Mouse (Mus musculus) forebrain, embryonic 11.5 days (tissue): Measurements from ENCODE around the gene Srsf1. TPM values are rescaled to one million over a fixed set of nuclear protein-coding genes. Genes with fewer than 3 reads are reported as not detected.
"Not testable (repeated sequence)": the region's sequence is repeated elsewhere in the genome, so short reads cannot be mapped to it uniquely, and the experiment has no call there.

Source experiments
- ATAC-seq: fragments of 200-750 bp; cut with Nextera tagmentation; replicated peaks from 2 replicates; pipeline ENCODE4 v1.8.0; 2017; ENCODE audit warnings: moderate TSS enrichment; ENCODE audit not compliant: low FRiP score
- DNase-seq: peaks from one replicate; pipeline ENCODE4 v3.0.0-alpha.2; 2017; ENCODE audit warnings: low spot score
- H3K27ac ChIP-seq: fragments of 300-500 bp; sonication (generic); 2 replicates; pipeline ENCODE4 v1.5.1; 2014; ENCODE audit warnings: low read depth, low read length
- H3K27me3 ChIP-seq: fragments of 300-500 bp; sonication (generic); 2 replicates; pipeline ENCODE4 v1.6.1; 2014; ENCODE audit warnings: mild to moderate bottlenecking, low read length, mixed read lengths; ENCODE audit not compliant: control insufficient read depth, insufficient read depth
- H3K36me3 ChIP-seq: fragments of 300-500 bp; sonication (generic); 2 replicates; pipeline ENCODE4 v1.6.1; 2014; ENCODE audit warnings: mild to moderate bottlenecking, low read length, moderate library complexity, mixed read lengths; ENCODE audit not compliant: control insufficient read depth, insufficient read depth
- H3K4me1 ChIP-seq: fragments of 300-500 bp; sonication (generic); replicated peaks from 2 replicates; pipeline ENCODE4 v1.6.1; 2014; ENCODE audit warnings: low read length, mixed read lengths; ENCODE audit not compliant: control insufficient read depth, insufficient read depth
- H3K4me2 ChIP-seq: fragments of 300-500 bp; sonication (generic); 2 replicates; pipeline ENCODE4 v1.6.1; 2014; ENCODE audit warnings: low read depth, mild to moderate bottlenecking, low read length, moderate library complexity, mixed read lengths; ENCODE audit not compliant: severe bottlenecking
- H3K4me3 ChIP-seq: fragments of 300-500 bp; sonication (generic); 2 replicates; pipeline ENCODE4 v1.5.1; 2014; ENCODE audit warnings: low read depth, low read length
- H3K9ac ChIP-seq: fragments of 300-500 bp; sonication (generic); 2 replicates; pipeline ENCODE4 v1.6.1; 2014; ENCODE audit warnings: low read length
- H3K9me3 ChIP-seq: fragments of 300-500 bp; sonication (generic); 2 replicates; pipeline ENCODE4 v1.6.1; 2016; ENCODE audit warnings: low read length, mixed read lengths; ENCODE audit not compliant: control insufficient read depth
- WGBS: fragments of 180-500 bp; shearing (Covaris S2); extraction: QIAGEN DNeasy Blood & Tissue Kit; methylation state at CpG from one replicate; pipeline ENCODE4 v1.1.7; 2014; 5-methylcytosine and 5-hydroxymethylcytosine counted together
- polyA plus RNA-seq: library from polyadenylated mRNA; unstranded; fragments of >200 nt; fragmentation: Nextera tagmentation; extraction: Ambion mirVana; gene quantifications from 2 replicates; pipeline ENCODE4 v1.2.1, GENCODE M21; 2014

Srsf1 gene
- polyA plus RNA-seq, 1 experiment from 2014 or later: 563 TPM

GRCm38 (mm10) chr11:88030836-88031235 lies 16.3 kb upstream of the Srsf1 start:
- no peaks in the 10 kb centered on the region for H3K27me3 ChIP-seq
- H3K4me3 ChIP-seq: no peak overlapping the region
- no peak overlapping the region for H3K4me2 ChIP-seq
- no peaks in the 10 kb centered on the region for H3K36me3 ChIP-seq
- H3K9ac ChIP-seq: no peak overlapping the region
- ATAC-seq: no peak
- WGBS: 90% methylated on average over 2 of the region's 2 CpGs
- H3K9me3 ChIP-seq: no peaks in the 10 kb centered on the region
- no peak overlapping the region for H3K27ac ChIP-seq
- DNase-seq: no peak
- peaks cover 6% of the 10 kb centered on the region for H3K4me1 ChIP-seq

DNA sequence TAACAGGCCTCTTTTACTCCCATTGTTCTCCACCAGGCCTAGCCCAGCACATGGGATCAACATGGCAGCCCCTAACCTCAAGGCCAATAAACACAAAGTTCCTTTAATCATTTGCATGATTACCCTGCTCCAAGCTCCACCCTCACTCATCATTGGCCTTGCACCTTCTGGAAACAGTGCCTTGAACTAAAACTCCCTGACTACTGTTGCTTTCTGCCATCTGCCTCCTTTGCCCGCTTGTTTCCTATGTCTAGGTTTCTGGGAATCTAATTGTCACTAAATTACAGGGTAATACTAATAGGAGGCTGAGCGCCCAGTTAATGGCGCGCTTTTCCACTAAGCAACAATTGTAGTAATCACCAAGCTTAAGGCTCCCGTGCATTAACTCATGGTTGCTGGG lies 15.4 kb upstream of the Srsf1 start:
- WGBS: 82% methylated on average over 5 of the region's 5 CpGs
- DNase-seq: no peak
- Histone ChIP-seq H3K9me3 (no peaks in the 10 kb centered on the region), H3K4me3 (no peak overlapping the region), H3K4me1 (peaks cover 6% of the 10 kb centered on the region), H3K4me2 (no peak overlapping the region), H3K36me3 (no peaks in the 10 kb centered on the region; the same call in 1 of the 2 replicates), H3K27me3 (no peaks in the 10 kb centered on the region), H3K9ac (no peak overlapping the region), H3K27ac (no peak overlapping the region)
- ATAC-seq: no peak

DNA sequence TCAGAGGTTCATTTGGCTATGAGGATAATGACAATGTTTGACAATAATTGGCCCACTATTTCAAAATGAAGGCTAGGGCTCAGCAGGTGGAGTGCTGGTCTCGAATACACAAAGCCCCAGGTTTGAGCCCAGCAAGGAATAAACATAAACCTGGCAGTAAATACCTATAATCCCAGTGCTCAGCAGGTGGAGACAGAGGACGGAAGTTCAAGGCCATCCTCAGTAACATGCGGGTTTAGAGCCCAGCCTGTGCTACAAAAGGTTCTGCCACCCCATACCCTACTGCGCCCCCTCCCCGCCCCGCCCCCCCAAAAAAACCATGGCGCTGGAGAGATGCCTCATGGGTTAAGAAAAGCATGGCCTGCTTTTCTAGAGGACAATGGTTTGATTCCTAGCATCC lies 11.2 kb upstream of the Srsf1 start:
- H3K9ac ChIP-seq: no peak overlapping the region
- no peak for ATAC-seq
- H3K27ac ChIP-seq: no peak overlapping the region
- DNase-seq: no peak
- H3K9me3 ChIP-seq: no peaks in the 10 kb centered on the region
- no peaks in the 10 kb centered on the region; the same call in 1 of the 2 replicates for H3K36me3 ChIP-seq
- no peak overlapping the region for H3K4me3 ChIP-seq
- 69% methylated on average over 7 of the region's 7 CpGs for WGBS
- no peak overlapping the region for H3K4me2 ChIP-seq
- H3K4me1 ChIP-seq: no peaks in the 10 kb centered on the region
- no peaks in the 10 kb centered on the region for H3K27me3 ChIP-seq

DNA sequence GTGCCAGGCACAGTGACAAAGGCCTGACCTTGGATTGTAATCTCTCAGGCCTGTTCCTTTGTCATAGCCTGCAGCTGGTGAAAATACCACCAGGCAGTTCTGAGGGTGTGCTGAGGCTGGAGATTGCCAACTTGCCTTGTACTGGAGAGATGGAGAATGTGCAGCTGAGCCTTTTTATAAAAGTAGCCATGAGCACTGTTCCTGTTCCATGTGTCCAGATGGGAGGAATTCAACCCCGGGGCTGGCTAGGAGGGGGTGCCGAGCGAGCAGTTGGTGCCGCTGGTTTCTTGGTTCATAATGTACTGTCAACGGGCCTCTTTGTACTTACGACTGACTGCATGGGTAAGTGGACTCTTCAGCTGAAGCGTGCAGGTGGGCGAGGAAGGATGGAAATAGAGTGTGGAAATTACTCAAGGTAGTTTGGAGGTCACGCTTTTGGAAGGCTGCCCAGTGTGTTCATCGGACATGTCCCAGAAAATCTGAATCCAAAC lies 10.4 kb upstream of the Srsf1 start:
- Histone ChIP-seq H3K4me3 (no peak overlapping the region), H3K36me3 (no peaks in the 10 kb centered on the region; the same call in 1 of the 2 replicates), H3K9ac (no peak overlapping the region), H3K9me3 (no peaks in the 10 kb centered on the region), H3K4me2 (no peak overlapping the region), H3K27ac (no peak overlapping the region), H3K4me1 (no peaks in the 10 kb centered on the region), H3K27me3 (no peaks in the 10 kb centered on the region)
- no peak for DNase-seq
- WGBS: 86% methylated on average over 10 of the region's 10 CpGs
- no peak for ATAC-seq

DNA sequence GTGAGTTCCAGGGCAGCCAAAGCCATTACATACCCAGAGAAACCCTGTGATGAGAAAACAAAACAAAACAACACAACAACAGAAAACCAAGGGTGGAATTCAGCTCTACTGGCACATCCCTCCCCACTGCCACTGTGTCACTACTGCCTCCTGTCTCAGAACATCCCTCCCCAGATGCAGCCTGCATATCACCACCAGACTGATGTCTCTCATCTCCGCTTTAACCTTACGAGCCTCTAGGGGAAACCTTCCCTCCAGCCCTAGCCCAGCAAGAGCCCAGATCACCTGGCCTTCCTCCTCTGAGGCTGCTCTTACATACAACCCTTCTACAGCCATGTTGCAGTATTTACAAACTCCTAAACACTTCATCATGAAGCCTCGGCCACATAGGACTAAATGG lies 9.8 kb upstream of the Srsf1 start:
- no peak for ATAC-seq

DNA sequence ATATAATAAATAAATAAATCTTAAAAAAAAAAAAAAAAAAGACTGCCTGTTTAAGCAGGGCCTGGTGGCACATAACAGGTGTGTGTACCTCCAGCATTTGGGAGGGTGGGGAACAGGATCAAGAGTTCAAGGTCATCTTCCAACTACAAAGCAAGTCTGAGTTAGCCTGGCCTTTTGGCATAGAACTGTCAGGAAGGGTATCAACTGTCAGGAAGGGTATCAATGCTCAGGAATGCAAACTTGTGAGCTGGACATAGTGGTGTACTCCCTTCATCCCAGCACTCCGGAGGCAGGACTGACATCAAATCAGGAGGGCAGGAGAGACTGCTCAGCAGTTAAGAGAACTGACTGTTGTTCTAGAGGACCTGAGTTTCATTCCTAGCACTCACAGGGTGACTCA lies 8.1 kb upstream of the Srsf1 start:
- no peak overlapping the region for H3K4me2 ChIP-seq
- H3K9me3 ChIP-seq: no peaks in the 10 kb centered on the region; the same call in 1 of the 2 replicates
- H3K36me3 ChIP-seq: no peaks in the 10 kb centered on the region; the same call in 1 of the 2 replicates

More for the DNA sequence above, 9.8 kb upstream of the Srsf1 start:
- no peak overlapping the region for H3K4me2 ChIP-seq
- no peaks in the 10 kb centered on the region for H3K27me3 ChIP-seq
- no peaks in the 10 kb centered on the region; the same call in 1 of the 2 replicates for H3K36me3 ChIP-seq
- H3K4me1 ChIP-seq: no peaks in the 10 kb centered on the region
- no peak for DNase-seq
- no peak overlapping the region for H3K9ac ChIP-seq
- no peaks in the 10 kb centered on the region for H3K9me3 ChIP-seq
- 90% methylated on average over 3 of the region's 3 CpGs for WGBS
- no peak overlapping the region for H3K4me3 ChIP-seq
- H3K27ac ChIP-seq: no peak overlapping the region

DNA sequence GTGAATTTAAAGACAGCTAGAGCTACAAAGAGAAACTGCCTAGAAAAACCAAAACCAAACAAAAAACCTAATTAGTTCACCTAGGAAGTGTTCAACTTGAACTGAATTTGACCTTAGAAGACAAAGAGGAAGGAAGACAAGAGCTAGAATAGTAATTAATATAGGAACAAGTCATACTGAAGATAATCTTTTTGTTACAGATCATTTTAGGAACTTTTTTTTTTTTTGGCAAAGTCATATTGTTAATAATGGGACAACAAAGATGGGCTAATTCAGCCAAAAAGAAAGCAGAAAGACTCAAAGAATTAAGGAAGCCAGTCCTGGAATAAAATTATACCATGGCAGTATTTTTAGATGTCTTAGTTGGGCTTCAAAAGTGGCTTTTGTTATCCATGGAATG lies 2.9 kb upstream of the Srsf1 start:
- DNase-seq: no peak
- Histone ChIP-seq H3K4me3 (no peak overlapping the region), H3K9ac (no peak overlapping the region), H3K36me3 (peaks cover 2% of the 10 kb centered on the region; the same call in 1 of the 2 replicates), H3K4me2 (no peak overlapping the region), H3K27ac (no peak overlapping the region), H3K27me3 (no peaks in the 10 kb centered on the region), H3K9me3 (no peaks in the 10 kb centered on the region; the same call in 1 of the 2 replicates), H3K4me1 (0 out of 2 replicates have a peak, but pooled peaks cover 3% of the 10 kb centered on the region)
- ATAC-seq: no peak

More for the DNA sequence above, 8.1 kb upstream of the Srsf1 start:
- no peak overlapping the region for H3K27ac ChIP-seq
- WGBS: 77% methylated on average over 1 of the region's 1 CpGs
- DNase-seq (no peak), ATAC-seq (no peak)
- no peak overlapping the region for H3K9ac ChIP-seq
- no peaks in the 10 kb centered on the region for H3K4me1 ChIP-seq
- no peaks in the 10 kb centered on the region for H3K27me3 ChIP-seq
- no peak overlapping the region for H3K4me3 ChIP-seq

DNA sequence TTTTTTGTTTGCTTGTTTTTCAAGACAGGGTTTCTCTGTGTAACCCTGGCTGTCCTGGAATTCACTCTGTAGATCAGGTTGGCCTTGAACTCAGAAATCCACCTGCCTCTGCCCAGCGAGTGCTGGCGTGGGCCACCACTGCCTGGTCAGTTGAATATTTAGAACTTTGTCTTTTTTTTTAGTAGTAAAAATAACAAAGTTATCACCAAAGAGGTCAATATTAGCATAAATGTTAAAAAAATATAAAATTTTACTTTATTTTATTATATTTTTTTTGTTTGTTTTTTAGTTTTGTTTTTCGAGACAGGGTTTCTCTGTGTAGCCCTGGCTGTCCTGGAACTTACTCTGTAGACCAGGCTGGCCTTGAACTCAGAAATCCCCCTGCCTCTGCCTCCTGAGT lies 2.0 kb upstream of the Srsf1 start:
- not testable (repeated sequence) for H3K9me3 ChIP-seq, H3K36me3 ChIP-seq, H3K9ac ChIP-seq, ATAC-seq, H3K4me1 ChIP-seq, H3K4me3 ChIP-seq, H3K27ac ChIP-seq, H3K27me3 ChIP-seq, H3K4me2 ChIP-seq, DNase-seq
- WGBS: 97% methylated on average over 3 of the region's 3 CpGs

GRCm38 (mm10) chr11:88045878-88046277 lies 1.3 kb upstream of the Srsf1 start:
- Histone ChIP-seq H3K27ac (no peak overlapping the region), H3K9ac (no peak overlapping the region), H3K27me3 (no peaks in the 10 kb centered on the region), H3K9me3 (no peaks in the 10 kb centered on the region; the same call in 1 of the 2 replicates), H3K4me1 (0 out of 2 replicates have a peak, but pooled peaks cover 5% of the 10 kb centered on the region), H3K36me3 (peaks cover 8% of the 10 kb centered on the region; the same call in 1 of the 2 replicates), H3K4me3 (no peak overlapping the region), H3K4me2 (no peak overlapping the region)
- no peak for ATAC-seq
- no peak for DNase-seq
- 92% methylated on average over 4 of the region's 4 CpGs for WGBS
